Mouse (Mus musculus) monocyte, adult 2 months (primary cell): ENCODE measurements around the gene Dnajc27.
A peak's percentile ranks its signal among the peaks of the same experiment; 100 is the strongest.

Source experiments
- DNase-seq, 2 experiments: peaks; one replicate each; pipeline ENCODE4 v3.0.0; 2022; ENCODE audit warnings: low spot score in 2 of 2, low read depth in 1 of 2

Dnajc27 gene

DNA sequence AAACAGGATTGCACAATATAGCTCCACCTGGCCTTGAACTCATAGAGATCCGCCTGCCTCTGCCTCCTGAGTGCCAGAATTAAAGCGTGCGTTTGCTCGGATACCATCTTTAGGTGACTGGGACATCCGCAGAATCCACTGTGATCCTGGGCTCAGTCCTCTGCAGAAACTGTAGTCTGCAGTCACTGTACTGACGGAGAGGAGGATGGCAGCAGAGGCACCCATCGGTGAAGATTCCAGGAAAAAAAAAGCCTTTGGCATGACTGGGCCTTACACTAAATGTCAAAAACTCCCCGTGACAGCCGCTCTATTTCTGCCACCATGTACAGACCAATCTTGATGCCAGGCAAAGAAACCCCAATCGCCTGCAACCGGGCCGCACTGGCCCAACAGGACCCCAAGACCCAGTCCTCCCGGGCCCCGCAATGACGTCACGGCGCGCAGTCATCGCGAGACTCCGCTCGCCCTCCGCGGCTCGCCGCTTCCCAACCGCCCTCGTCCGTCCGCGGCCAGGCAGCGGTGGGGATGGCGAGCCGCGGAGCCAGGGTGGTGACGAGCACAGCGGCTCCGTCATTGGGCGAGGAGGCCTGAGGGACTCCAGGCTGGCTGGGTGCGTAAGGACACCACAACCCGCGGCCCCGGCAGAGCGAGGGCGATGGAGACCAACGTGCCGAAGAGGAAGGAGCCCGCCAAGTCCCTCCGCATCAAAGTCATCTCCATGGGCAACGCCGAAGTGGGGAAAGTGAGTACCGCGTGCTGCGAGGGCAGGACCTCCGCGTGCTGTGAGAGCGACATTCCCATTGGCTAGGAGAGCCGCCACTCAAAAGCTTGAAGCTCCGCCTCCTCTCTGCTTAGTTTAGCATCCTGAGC lies at the start of gene Dnajc27:
TSS of gene Dnajc27 (plus strand) at position 452 of the 870 bp plus-strand sequence.
- DNase-seq: peak; percentile 67 to 84

DNA sequence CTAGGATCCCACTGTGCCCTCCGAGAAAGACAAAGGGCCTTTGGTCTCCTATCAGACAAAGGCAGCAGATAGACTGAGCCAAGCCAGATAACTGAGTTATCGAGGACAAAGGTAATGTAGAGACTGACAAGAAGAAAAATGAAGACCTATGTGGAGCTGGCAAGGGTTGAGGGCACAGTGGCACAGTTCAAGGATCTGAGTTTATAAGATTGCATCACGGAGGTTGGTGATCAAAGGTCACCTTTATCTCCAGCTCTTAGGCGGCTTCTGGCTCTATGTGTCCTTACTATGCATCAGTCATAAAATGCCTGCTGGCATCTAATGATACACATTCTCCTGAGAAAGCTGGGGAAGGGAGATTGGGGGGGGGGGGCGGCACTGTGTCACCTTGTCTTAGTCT lies 46.2 kb upstream of the Dnajc27 start:
- DNase-seq: no peak

DNA sequence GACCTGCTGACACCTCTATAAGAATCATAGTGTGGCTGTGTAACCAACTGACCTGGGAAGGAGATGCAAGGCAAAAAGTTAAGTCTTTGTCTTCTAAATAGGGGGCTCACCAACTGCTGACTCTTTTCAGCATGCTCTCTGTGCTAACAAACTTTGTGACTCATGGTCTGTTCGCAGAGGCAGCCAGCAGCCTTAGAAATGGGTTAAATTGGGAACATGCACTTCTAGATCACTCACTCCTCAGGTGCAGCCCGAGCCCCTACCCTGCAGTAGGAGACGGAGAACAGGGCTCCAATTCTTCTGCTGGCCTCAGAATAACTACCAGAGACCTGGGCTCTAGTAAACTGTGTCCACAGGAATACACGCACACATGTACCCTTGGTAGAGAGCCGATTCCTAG lies 44.9 kb upstream of the Dnajc27 start:
- DNase-seq: no peak

DNA sequence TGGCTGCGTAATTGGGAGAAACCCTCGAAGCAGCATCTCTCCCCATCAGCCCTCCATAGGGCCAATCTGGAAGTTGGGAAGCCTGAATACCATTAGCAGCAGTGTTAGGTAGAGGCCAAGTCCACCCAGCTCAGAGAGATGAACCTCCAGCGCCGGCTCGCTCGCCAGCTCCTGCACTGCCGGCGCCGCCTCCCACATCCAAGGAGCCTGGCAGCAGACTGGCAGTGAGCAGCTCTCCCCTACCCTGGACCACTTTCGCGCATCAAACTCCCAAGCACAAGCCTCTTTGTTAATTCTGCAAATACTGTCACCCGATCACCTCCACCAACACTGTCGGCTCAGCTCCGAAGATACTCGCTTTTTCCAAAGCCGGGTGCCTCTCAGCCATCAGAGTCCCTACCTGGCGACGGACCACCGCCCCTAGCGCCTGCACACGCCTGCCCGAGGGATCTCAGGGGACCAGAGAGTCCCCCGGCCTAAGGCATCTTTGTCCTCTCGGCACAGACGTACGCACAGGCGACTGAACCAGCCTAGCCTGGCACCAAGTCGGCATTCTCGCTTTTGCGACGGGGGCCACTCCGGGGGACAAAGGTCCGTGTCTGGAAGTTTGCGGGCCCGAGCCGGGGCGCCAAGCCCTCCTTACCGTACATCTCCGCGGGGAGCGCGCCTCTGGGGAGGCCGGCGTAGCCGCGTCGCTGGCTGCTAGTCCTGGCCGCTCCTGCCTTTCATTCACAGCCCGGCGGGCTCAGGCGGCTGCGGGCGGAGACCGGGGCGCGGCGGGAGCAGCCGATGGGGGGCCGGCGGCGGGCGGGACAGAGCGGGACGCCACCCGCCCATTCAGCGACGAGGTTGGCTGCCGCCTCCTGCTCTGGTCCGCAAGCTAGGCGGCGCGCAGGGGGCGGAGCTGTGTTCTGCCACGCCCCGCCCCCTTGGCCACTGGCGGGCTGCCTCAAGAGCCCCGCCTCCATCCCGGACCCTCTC lies 44.0 kb upstream of the Dnajc27 start, which contains the start of gene Efr3b:
TSS of gene Efr3b (minus strand) at position 855 of the 981 bp plus-strand sequence.
- DNase-seq: no peak

DNA sequence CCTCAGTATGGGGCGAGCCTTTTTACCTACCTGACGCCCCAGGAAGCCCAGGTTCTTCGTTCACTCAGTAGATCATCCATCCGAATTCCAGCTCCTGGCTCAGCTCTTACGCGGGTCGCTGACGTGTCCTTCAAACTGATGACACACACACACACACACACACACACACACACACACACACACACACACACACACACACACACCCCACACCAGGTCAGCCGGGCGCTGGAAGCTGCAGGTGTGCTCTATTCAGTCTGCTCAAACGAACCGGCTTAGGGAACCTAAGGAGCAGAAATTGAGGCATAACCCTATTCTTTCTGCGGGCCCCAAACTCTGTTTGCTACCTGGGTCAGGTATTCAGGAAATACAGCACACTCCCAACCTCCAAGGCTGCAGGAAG lies 43.3 kb upstream of the Dnajc27 start:
- no peak for DNase-seq

DNA sequence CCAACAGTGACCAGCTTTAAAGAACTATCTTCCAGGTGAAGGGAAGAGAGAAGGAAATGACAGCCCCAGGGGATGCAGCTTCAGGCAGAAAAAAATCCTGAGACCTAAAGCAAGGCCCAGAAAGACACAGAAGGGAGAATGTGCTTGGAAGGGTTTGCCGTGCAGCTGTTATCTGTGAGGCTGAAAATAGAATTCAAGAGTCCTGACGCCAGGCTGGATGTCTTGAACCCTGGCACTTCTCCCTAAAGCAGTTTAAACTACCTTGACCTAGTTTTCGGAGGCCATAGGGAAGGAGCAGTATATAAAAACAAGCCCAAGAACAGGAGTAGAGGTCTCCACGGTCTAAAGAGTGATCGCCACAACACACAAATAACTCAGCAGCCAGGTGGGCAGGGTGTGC lies 40.0 kb upstream of the Dnajc27 start:
- DNase-seq: no peak

DNA sequence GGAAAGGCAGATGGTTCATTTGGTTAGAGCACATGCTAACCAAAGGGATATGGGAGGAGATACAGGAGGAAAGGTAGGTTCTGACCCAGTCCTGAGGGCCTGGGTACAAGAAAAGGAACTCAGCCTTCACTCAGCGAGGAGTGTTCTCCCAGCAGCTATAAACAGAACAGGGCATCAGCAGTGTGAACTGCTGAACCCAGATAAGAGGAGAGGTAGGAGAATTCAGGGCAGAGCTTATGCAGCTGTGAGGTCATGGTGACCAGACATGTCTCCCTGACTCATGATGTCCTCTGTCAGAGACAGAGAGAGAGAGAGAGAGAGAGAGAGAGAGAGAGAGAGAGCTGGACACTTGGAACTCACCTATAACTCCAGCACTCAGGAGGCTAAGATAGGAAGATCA lies 36.4 kb upstream of the Dnajc27 start:
- DNase-seq: no peak

DNA sequence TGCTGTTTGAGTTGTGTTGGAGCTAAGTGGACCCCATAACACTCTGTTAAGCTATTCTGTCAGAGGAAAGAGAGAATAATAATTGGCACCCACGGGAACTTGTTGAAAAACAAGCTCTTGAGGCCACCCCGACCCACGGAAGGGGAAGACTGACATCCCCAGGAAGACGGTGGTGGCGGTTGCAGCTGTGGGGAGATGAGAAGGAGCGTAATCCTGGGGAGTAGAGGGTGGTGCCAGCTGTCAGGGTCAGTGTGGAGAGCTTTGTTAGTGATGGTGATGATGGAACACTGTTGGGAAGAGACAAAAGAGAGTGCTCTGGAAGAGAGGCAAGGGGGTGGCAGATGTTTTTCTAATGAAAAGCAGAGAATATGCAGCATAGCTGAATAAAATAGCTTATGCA lies 34.4 kb upstream of the Dnajc27 start:
- no peak for DNase-seq

DNA sequence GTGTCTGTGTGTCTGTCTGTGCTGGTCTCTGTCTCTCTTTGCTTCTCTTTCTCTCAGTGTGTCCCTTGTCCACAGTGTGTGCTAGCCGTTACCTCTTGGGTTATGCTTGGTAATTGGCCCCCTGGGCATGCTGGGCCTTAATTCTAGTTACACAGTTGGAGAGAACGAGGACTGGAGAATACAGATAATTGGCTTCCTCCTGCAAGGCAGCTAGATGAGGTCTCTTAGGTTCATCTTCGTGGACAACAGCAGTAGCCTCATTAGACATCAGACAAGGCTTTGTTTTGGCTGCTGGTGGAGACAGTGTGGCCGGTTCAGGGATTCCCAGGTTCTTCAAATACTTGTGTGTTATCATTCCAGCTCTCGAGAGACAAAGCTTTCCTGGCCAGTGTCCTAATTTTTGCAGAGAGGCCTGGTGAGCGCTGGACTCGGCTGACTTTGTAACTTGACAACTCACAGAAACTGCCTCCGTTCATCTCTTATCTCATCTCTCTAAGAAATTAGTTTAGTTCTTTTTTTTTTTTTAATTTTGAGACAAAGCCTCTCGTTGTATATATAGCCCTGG lies 31.4 kb upstream of the Dnajc27 start:
- DNase-seq: no peak

DNA sequence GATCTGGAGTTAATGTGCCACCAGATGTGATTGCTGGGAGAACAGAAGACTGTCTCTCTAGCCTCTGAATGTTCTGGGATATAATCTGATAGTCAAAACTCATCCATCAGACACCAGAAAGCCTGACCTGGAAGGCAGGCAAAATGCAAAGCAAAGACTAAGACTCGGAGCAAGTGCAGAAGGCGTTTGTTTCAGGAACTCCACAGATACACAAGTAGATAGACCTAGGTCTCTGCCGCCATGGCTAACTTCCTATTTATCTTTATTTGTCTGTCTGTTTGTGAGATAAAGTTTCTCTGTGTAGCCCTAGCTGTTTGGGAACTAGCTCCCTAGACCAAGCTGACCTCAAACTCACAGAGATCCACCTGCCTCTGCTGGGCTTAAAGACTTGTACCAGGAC lies 28.7 kb upstream of the Dnajc27 start:
- no peak for DNase-seq

DNA sequence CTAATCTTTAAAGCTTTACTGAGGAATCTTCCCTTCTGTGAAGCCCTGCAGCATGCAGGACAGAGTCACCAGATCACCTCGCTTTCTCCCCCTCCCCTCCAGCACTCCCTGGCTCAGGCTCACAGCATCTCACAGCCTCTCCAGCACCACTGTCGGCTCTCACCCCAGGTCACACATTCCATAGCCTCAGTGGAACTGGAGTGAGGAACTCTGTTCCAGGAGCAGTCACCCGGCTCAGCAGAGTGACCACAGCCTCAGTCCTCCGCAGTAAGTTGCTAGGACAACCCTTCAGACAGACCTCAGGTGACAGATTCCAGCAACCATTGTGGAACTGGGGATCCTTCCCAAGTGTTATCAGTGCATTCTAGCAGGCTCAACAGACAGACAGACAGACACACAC lies 27.5 kb upstream of the Dnajc27 start:
- no peak for DNase-seq

DNA sequence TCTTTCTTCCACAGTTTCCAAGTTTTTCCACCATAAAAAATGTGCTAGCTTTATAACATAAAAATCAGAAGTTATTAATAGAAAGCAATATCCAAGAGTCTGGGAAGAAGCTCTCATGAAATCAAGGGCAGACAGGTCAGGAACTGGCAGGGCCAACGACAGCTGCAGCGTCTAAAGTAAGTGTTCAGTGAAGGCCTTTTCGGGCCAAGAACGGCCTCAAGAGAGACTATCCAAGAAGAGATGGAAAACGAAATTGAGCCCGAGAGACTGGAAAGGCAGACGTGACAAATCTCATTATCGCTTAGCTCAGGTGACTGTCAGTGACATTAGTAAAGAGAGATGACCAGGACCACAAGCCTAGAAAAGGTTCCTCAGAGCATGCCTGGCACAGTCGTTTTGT lies 24.1 kb upstream of the Dnajc27 start:
- no peak for DNase-seq

DNA sequence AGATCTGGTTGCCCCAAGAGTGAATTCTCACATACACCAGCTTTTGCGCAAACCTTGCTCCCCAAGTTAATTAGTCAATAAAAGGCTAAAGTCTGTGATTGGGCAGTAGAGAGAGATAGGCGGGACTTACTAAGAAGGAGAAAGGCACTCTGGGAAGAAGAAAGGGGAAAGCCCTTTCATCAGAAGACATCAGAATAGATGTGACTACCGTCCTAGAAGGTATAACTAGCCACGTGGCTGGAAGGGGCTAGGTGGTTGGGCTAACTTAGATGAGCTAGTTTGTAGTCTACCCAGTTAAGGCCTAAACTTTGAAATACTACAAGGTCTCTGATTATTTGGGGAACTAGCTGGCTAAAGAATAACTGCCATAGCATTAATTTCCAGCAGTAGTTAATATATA lies 22.7 kb upstream of the Dnajc27 start:
- DNase-seq: no peak

DNA sequence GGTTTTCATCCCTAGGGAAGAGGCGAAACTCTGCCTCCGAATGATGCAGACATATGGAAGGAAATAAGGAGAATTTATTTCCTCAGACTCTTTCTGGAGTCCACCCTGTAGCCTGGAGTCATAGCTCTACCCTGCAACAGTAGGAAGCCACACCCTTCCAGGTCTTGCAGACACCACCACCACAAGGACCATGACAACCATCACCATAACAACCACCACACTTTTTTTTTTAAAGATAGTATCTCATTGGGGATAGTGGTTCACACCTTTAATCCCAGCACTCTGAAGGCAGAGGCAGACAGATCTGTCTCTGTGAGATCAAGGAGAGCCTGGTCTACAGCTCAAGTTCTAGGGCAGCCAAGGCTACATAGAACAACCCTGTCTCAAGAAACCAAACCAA lies 16.9 kb upstream of the Dnajc27 start:
- no peak for DNase-seq

DNA sequence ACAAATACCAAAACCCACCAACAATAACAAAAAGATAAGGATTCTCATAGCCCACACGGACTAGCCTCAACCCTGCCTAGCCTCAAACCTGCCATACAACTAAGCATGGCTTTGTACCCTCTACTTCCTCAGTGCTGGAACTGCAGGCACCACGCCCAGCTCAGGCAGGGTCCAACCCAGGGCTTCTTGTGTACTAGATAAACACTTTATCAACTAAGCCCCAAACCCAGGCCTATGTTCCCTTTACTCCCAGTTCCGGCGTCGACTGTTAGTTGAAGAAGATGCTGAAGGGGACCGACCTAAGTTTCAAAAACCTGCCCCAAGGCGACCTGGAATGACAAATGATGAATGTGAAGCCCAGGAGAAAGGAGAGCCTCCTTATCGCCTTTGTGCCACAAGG lies 16.4 kb upstream of the Dnajc27 start:
- DNase-seq: no peak

DNA sequence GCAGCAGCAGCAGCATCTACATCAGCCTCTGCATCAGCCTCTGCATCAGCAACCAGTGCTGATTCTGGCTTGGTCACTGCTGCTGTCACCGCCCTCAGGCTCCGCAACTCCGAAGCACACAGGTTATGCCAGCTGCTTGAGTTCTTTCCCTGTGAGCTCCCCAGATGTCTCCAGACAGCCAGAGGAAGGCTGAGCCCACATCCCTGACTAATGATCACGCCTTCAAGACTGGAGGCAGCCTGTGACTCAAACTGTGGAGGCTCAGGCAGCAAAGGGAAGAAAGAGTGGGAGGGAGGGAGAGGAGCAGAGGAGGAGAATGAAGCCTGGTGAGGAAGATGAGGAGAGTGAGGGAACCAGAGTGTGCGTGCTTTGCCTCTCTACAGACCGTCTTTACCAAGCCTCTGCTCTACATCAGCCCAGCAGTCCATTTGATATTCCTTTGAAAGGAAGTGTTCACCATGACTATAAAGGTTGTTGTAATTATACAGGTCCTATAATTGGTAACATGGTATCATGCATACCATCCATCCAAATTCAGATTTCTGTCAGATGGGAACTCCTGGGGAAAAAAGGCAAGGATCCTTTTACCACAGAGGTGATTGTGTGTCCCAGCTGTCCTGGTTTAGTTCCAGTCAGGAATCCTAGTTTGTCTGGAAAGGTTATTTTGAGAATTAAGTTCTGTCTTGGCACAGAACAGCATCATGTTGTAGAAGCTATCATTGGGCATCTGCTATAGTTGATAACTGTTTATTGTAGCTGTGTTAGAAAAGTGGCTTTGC lies 15.5 kb upstream of the Dnajc27 start:
- DNase-seq: no peak

DNA sequence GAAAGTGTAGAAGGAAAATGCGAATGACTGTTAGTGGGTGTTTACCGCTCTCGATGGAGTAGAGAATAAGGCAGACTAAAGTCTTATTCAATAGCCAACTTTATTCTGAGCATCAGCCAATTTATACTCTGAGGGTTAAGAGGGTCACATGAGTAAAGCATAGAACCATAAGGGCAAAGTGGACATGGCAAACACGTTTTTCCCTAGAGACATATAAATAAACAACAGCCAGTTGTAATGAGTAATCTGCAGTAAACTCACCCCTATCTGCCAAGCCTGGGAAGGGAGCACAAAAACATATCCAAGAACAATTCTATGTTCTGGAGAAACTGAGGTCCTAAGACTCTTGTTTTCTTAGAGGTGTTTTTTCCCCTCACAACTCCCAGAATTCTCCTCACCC lies 13.8 kb upstream of the Dnajc27 start:
- DNase-seq: no peak

DNA sequence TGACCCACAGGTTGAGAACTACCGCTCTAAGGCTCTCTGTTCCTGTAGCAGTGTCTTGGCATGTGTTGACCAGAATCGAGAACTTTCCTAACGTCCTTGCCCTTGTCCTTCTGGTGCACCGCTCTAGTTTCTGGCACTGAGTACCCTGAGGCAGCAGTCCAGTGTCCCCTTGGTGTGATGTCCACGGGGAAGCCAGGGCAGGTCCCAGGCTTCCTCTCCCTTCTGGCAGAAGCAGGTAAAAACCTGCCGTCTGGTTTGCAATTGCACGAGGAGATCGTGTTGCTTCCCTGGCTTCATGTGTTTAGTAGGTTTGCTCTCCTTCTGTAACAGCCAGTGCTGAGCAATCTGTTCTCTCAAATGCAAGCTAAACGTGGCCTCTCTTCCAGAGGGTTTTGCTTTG lies 10.7 kb upstream of the Dnajc27 start:
- DNase-seq: no peak

DNA sequence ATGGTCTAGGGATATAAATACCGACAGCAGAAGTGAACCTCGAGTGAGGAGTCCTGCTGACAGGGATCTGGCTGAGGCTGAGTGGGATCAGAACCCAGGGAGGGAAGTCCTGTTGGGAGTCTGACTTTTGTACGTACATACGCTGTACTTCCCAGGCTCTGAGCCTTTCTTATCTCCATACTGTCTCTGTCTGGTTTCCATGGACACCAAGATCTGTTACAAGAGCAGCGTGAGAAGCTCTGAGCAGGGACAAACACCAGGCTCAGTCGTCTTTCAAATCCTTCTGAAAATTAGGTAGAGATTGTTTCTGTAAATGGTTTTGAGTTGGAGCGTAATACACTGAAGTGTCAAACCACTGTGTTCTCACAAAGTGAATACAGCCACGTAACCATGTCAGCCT lies 7.0 kb upstream of the Dnajc27 start:
- DNase-seq: no peak

DNA sequence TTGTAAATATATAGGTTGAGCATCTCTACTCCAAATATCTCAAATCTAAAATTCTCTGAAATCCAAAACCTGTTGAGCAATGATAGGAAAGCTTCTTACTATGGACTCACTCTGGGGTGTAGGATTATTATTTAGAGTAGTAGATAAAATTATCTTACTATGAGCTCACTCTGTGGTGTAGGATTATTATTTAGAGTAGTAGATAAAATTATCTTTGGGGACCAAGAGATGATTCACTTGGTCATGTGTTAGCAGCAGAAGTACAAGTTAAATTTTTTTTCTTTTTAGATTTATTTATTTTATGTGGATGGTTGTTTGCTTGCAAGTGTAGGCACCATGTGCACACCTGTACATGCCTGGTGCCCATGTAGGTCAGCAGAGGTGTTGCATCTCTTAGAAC lies 6.0 kb upstream of the Dnajc27 start:
- no peak for DNase-seq

DNA sequence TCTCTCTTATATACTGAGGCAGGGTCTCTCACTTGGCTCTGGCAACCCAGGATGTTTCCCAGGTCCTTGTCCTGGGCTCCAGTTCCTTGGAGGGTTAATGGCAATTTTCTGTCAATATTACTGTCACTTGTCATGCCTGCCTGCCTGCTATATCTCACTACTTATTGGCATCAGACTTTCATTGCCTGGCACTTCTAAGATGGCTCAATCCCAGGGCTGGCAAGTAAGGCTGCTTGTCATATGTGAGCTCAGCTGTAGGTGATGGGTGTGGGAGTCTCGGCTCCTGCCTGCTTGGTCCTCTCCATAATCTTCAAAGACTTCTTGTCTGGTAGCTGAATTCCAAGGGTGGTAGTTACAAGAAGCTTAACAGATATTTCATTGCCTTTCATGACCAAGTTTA lies 4.3 kb upstream of the Dnajc27 start:
- no peak for DNase-seq
